Mouse (Mus musculus): ENCODE measurements around the gene Nemf. TPM values are rescaled to one million over a fixed set of nuclear protein-coding genes. Genes with fewer than 3 reads are reported as not detected.

Gene Nemf
- polyA plus RNA-seq, 1 experiment, result 6.4 TPM

DNA sequence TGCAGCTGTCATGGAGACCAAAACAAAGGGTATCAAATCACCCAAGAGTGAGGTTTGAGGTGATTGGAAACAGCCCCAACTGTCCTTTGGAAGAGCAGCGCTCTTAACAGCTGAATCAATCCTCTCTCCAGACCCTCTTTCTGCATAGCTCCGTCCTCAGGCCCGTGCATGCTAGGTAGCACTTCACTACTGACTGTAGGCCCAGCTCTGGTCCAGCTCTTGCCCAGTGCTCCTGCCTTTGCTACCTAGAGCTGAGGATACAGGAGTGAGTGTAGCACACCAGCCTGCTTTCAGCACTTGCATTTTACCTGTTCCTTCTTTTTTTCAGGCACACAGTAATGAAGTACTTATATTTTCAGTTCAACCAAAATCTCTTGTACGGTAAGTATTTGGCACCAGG is 47.3 kb downstream of the Nemf start:
- Histone ChIP-seq H3ac (ENCODE audit: control insufficient read depth, insufficient read length, low read depth) (no peak overlapping the region), H3K4me3 (ENCODE audit: insufficient read depth, poor library complexity, severe bottlenecking) (no peak overlapping the region), H3K36me3 (ENCODE audit: control insufficient read depth, insufficient read depth) (peaks cover 92% of the 10 kb centered on the region), H3K79me3 (ENCODE audit: low read depth) (peaks cover 2% of the 10 kb centered on the region), H3K79me2 (ENCODE audit: control insufficient read depth, insufficient read depth) (no peaks in the 10 kb centered on the region), H3K27me3 (ENCODE audit: control insufficient read depth, insufficient read depth, insufficient read length) (no peaks in the 10 kb centered on the region)
- TF ChIP-seq CEBPB (IDR thresholded peaks at IDR 0.05; ENCODE audit: low read depth) (no peak), CTCF (IDR thresholded peaks at IDR 0.05; ENCODE audit: control insufficient read depth, insufficient read depth, insufficient read length) (no peak), MAX (IDR thresholded peaks at IDR 0.05) (no peak), USF1 (IDR thresholded peaks at IDR 0.05; ENCODE audit: low read depth) (no peak), FOSL1 (IDR thresholded peaks at IDR 0.05; ENCODE audit: insufficient read depth, low read length, poor library complexity, severe bottlenecking) (no peak), MYOD1 (IDR thresholded peaks at IDR 0.05; ENCODE audit: control insufficient read depth, insufficient read length, low read depth) (no peak), MYOG (IDR thresholded peaks at IDR 0.05; ENCODE audit: control insufficient read depth, extremely low read depth, insufficient read length) (no peak)

DNA sequence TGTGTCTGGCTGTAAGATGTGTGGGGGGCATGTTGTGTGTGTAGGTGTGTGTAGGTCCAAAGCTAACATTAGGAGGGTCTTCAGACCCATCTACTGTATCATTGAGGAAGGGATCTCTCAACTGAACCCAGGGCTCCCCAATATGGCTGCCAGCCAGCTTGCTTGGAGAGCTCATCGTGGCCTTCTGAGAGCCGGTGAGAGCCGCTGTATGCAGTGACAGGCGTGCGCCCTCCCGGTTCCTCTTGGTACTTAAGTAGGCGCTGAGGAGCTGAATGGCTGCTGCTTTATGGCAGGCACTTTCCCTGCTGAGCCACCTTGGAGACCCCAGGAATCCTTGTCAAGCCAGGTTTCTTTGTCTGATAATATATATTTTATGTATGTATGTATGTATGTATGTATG is 50.6 kb downstream of the Nemf start:
- H3K4me3 ChIP-seq (ENCODE audit: insufficient read depth, poor library complexity, severe bottlenecking), result no peak overlapping the region
- peaks cover 2% of the 10 kb centered on the region for H3K79me3 ChIP-seq (ENCODE audit: low read depth)
- H3K36me3 ChIP-seq (ENCODE audit: control insufficient read depth, insufficient read depth), result peaks cover 82% of the 10 kb centered on the region
- H3ac ChIP-seq (ENCODE audit: control insufficient read depth, insufficient read length, low read depth), result no peak overlapping the region
- H3K27me3 ChIP-seq (ENCODE audit: control insufficient read depth, insufficient read depth, insufficient read length), result no peaks in the 10 kb centered on the region
- H3K79me2 ChIP-seq (ENCODE audit: control insufficient read depth, insufficient read depth), result no peaks in the 10 kb centered on the region
- no peak for TF ChIP-seq MAX (IDR thresholded peaks at IDR 0.05)
- no peak for TF ChIP-seq MYOD1 (IDR thresholded peaks at IDR 0.05; ENCODE audit: control insufficient read depth, insufficient read length, low read depth)
- no peak for TF ChIP-seq CTCF (IDR thresholded peaks at IDR 0.05; ENCODE audit: control insufficient read depth, insufficient read depth, insufficient read length)
- no peak for TF ChIP-seq FOSL1 (IDR thresholded peaks at IDR 0.05; ENCODE audit: insufficient read depth, low read length, poor library complexity, severe bottlenecking)
- no peak for TF ChIP-seq USF1 (IDR thresholded peaks at IDR 0.05; ENCODE audit: low read depth)
- TF ChIP-seq CEBPB (IDR thresholded peaks at IDR 0.05; ENCODE audit: low read depth), result no peak
- no peak for TF ChIP-seq MYOG (IDR thresholded peaks at IDR 0.05; ENCODE audit: control insufficient read depth, extremely low read depth, insufficient read length)

DNA sequence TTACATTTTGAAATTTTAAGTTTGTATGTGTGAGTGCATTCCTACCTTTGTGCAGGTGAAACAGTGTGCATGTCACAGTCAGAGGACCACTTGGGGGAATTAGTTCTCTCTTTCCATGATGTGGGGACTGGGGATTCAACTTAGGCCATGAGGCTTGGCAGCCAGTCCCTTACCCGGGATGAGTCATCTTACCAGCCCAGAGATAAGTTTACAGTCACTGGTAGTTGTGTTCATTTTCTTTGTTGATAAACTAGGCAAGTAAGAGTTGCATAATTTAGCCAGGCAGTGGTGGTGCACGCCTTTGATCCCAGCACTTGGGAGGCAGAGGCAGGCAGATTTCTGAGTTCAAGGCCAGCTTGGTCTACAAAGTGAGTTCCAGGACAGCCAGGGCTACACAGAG is 52.9 kb downstream of the Nemf start:
- H3K79me2 ChIP-seq (ENCODE audit: control insufficient read depth, insufficient read depth), result peaks cover 20% of the 10 kb centered on the region
- no peak overlapping the region for H3K4me3 ChIP-seq (ENCODE audit: insufficient read depth, poor library complexity, severe bottlenecking)
- TF ChIP-seq USF1 (IDR thresholded peaks at IDR 0.05; ENCODE audit: low read depth) (no peak), FOSL1 (IDR thresholded peaks at IDR 0.05; ENCODE audit: insufficient read depth, low read length, poor library complexity, severe bottlenecking) (no peak), MAX (IDR thresholded peaks at IDR 0.05) (no peak), CTCF (IDR thresholded peaks at IDR 0.05; ENCODE audit: control insufficient read depth, insufficient read depth, insufficient read length) (no peak), MYOG (IDR thresholded peaks at IDR 0.05; ENCODE audit: control insufficient read depth, extremely low read depth, insufficient read length) (no peak), MYOD1 (IDR thresholded peaks at IDR 0.05; ENCODE audit: control insufficient read depth, insufficient read length, low read depth) (no peak), CEBPB (IDR thresholded peaks at IDR 0.05; ENCODE audit: low read depth) (no peak)
- no peaks in the 10 kb centered on the region for H3K27me3 ChIP-seq (ENCODE audit: control insufficient read depth, insufficient read depth, insufficient read length)
- no peak overlapping the region for H3ac ChIP-seq (ENCODE audit: control insufficient read depth, insufficient read length, low read depth)
- H3K36me3 ChIP-seq (ENCODE audit: control insufficient read depth, insufficient read depth), result peaks cover 72% of the 10 kb centered on the region
- H3K79me3 ChIP-seq (ENCODE audit: low read depth), result peaks cover 15% of the 10 kb centered on the region

DNA sequence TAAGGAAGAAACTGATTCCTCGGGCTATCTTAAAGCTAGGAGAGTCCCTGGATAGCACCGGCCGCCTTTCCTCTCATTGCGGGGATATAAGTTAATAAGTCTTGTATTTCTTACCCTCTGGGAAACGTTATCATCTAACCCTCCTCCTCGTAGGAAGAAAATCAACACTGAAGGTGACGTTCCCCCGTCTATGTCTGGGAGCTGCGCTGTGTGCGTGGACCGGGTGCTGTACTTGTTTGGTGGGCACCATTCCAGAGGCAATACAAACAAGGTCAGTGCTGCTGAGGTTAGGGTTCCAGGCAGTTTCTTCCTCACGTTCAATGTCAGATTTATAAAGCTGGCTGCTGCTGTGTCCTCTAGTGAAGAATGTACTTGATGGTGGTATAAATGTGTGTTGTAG is 54.8 kb downstream of the Nemf start:
- peaks cover 39% of the 10 kb centered on the region for H3K79me2 ChIP-seq (ENCODE audit: control insufficient read depth, insufficient read depth)
- H3K4me3 ChIP-seq (ENCODE audit: insufficient read depth, poor library complexity, severe bottlenecking), result no peak overlapping the region
- no peak overlapping the region for H3ac ChIP-seq (ENCODE audit: control insufficient read depth, insufficient read length, low read depth)
- H3K36me3 ChIP-seq (ENCODE audit: control insufficient read depth, insufficient read depth), result peaks cover 54% of the 10 kb centered on the region
- no peaks in the 10 kb centered on the region for H3K27me3 ChIP-seq (ENCODE audit: control insufficient read depth, insufficient read depth, insufficient read length)
- H3K79me3 ChIP-seq (ENCODE audit: low read depth), result peaks cover 29% of the 10 kb centered on the region
- no peak for TF ChIP-seq FOSL1 (IDR thresholded peaks at IDR 0.05; ENCODE audit: insufficient read depth, low read length, poor library complexity, severe bottlenecking)
- no peak for TF ChIP-seq CEBPB (IDR thresholded peaks at IDR 0.05; ENCODE audit: low read depth)
- TF ChIP-seq MYOD1 (IDR thresholded peaks at IDR 0.05; ENCODE audit: control insufficient read depth, insufficient read length, low read depth), result no peak
- no peak for TF ChIP-seq USF1 (IDR thresholded peaks at IDR 0.05; ENCODE audit: low read depth)
- no peak for TF ChIP-seq MYOG (IDR thresholded peaks at IDR 0.05; ENCODE audit: control insufficient read depth, extremely low read depth, insufficient read length)
- no peak for TF ChIP-seq CTCF (IDR thresholded peaks at IDR 0.05; ENCODE audit: control insufficient read depth, insufficient read depth, insufficient read length)
- no peak for TF ChIP-seq MAX (IDR thresholded peaks at IDR 0.05)

DNA sequence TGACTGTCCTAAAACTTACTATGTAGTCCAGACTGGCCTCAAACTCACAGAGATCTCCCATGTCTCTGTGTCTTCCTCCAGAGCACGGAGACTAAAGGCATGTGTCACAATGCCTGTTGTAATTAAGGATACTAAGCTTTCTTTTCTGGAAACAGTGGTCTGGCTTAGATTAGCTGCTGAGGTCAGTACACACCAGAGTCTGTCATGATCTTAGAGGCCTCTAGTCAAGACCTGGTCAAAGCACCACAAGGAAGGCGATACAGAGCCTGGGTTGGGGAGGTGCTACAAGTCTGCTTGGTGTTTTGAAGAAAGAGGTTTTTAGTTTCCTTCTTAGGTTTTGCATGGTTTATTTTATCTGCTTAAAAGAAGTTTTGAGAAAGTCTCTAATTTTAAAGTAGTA is 56.6 kb downstream of the Nemf start:
- no peak overlapping the region for H3ac ChIP-seq (ENCODE audit: control insufficient read depth, insufficient read length, low read depth)
- no peak overlapping the region for H3K4me3 ChIP-seq (ENCODE audit: insufficient read depth, poor library complexity, severe bottlenecking)
- no peak for TF ChIP-seq USF1 (IDR thresholded peaks at IDR 0.05; ENCODE audit: low read depth)
- no peak for TF ChIP-seq MYOG (IDR thresholded peaks at IDR 0.05; ENCODE audit: control insufficient read depth, extremely low read depth, insufficient read length)
- TF ChIP-seq CTCF (IDR thresholded peaks at IDR 0.05; ENCODE audit: control insufficient read depth, insufficient read depth, insufficient read length), result no peak
- no peak for TF ChIP-seq CEBPB (IDR thresholded peaks at IDR 0.05; ENCODE audit: low read depth)
- no peak for TF ChIP-seq MAX (IDR thresholded peaks at IDR 0.05)
- TF ChIP-seq FOSL1 (IDR thresholded peaks at IDR 0.05; ENCODE audit: insufficient read depth, low read length, poor library complexity, severe bottlenecking), result no peak
- no peak for TF ChIP-seq MYOD1 (IDR thresholded peaks at IDR 0.05; ENCODE audit: control insufficient read depth, insufficient read length, low read depth)
- no peaks in the 10 kb centered on the region for H3K27me3 ChIP-seq (ENCODE audit: control insufficient read depth, insufficient read depth, insufficient read length)
- peaks cover 37% of the 10 kb centered on the region for H3K36me3 ChIP-seq (ENCODE audit: control insufficient read depth, insufficient read depth)
- H3K79me2 ChIP-seq (ENCODE audit: control insufficient read depth, insufficient read depth), result peaks cover 48% of the 10 kb centered on the region
- H3K79me3 ChIP-seq (ENCODE audit: low read depth), result peaks cover 30% of the 10 kb centered on the region

DNA sequence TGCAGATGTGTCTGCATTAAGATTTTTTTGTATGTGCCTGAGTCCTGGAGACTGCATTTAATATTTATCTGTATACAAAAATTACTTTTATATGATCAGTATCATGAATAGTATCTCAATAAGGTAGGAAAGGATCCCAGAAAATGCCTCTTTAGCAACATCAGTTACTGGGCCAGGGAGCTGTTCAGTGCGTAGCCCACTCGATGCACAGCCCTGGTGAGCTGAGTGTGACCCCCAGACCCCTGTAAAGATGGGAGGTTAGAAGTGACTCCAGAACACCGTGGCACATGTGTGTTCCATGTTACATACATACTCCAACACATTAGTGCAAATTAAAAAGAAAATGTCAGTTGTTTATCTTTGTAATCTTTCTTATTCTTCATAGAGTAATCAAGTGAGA is 57.1 kb downstream of the Nemf start:
- no peak for TF ChIP-seq CTCF (IDR thresholded peaks at IDR 0.05; ENCODE audit: control insufficient read depth, insufficient read depth, insufficient read length)
- no peak for TF ChIP-seq MAX (IDR thresholded peaks at IDR 0.05)
- no peak for TF ChIP-seq USF1 (IDR thresholded peaks at IDR 0.05; ENCODE audit: low read depth)
- TF ChIP-seq MYOG (IDR thresholded peaks at IDR 0.05; ENCODE audit: control insufficient read depth, extremely low read depth, insufficient read length), result no peak
- no peak for TF ChIP-seq CEBPB (IDR thresholded peaks at IDR 0.05; ENCODE audit: low read depth)
- no peak for TF ChIP-seq FOSL1 (IDR thresholded peaks at IDR 0.05; ENCODE audit: insufficient read depth, low read length, poor library complexity, severe bottlenecking)
- no peak for TF ChIP-seq MYOD1 (IDR thresholded peaks at IDR 0.05; ENCODE audit: control insufficient read depth, insufficient read length, low read depth)
- no peak overlapping the region for H3K4me3 ChIP-seq (ENCODE audit: insufficient read depth, poor library complexity, severe bottlenecking)
- H3K79me3 ChIP-seq (ENCODE audit: low read depth), result peaks cover 30% of the 10 kb centered on the region
- H3K36me3 ChIP-seq (ENCODE audit: control insufficient read depth, insufficient read depth), result peaks cover 31% of the 10 kb centered on the region
- H3ac ChIP-seq (ENCODE audit: control insufficient read depth, insufficient read length, low read depth), result no peak overlapping the region
- H3K27me3 ChIP-seq (ENCODE audit: control insufficient read depth, insufficient read depth, insufficient read length), result no peaks in the 10 kb centered on the region
- H3K79me2 ChIP-seq (ENCODE audit: control insufficient read depth, insufficient read depth), result peaks cover 48% of the 10 kb centered on the region
